Mouse (Mus musculus) limb, embryonic 14.5 days (tissue): ENCODE measurements around the gene Itga10. TPM values are rescaled to one million over a fixed set of nuclear protein-coding genes. Genes with fewer than 3 reads are reported as not detected.

Experiments used
- ATAC-seq: fragments of 200-750 bp; cut with Nextera tagmentation; 2 replicates; pipeline ENCODE4 v1.8.0; 2017; ENCODE audit warnings: low read depth, moderate number of reproducible peaks, moderate TSS enrichment; ENCODE audit not compliant: low FRiP score
- DNase-seq: peaks from one replicate; pipeline ENCODE4 v3.0.0-alpha.2; 2015; ENCODE audit warnings: low spot score
- H3K27ac ChIP-seq: fragments of 300-500 bp; sonication (generic); replicated peaks from 2 replicates; pipeline ENCODE4 v1.5.1; 2014; ENCODE audit warnings: low read depth, mild to moderate bottlenecking, low read length, moderate library complexity, mixed read lengths
- H3K27me3 ChIP-seq: fragments of 300-500 bp; sonication (generic); 2 replicates; pipeline ENCODE4 v1.6.1; 2014; ENCODE audit warnings: low read length, mixed read lengths; ENCODE audit not compliant: control insufficient read depth, insufficient read depth
- H3K36me3 ChIP-seq: fragments of 300-500 bp; sonication (generic); 2 replicates; pipeline ENCODE4 v1.6.1; 2014; ENCODE audit warnings: mild to moderate bottlenecking, low read length, moderate library complexity, mixed read lengths; ENCODE audit not compliant: control insufficient read depth, insufficient read depth
- H3K4me1 ChIP-seq: fragments of 300-500 bp; sonication (generic); 2 replicates; pipeline ENCODE4 v1.6.1; 2014; ENCODE audit warnings: antibody characterized with exemption, low read length, mixed read lengths; ENCODE audit not compliant: control insufficient read depth, insufficient read depth
- H3K4me2 ChIP-seq: fragments of 300-500 bp; sonication (generic); replicated peaks from 2 replicates; pipeline ENCODE4 v1.6.1; 2014; ENCODE audit warnings: low read depth, mild to moderate bottlenecking, low read length, moderate library complexity; ENCODE audit not compliant: severe bottlenecking
- H3K4me3 ChIP-seq: fragments of 300-500 bp; sonication (generic); replicated peaks from 2 replicates; pipeline ENCODE4 v1.5.1; 2014; ENCODE audit warnings: low read length
- H3K9ac ChIP-seq: fragments of 300-500 bp; sonication (generic); 2 replicates; pipeline ENCODE4 v1.6.1; 2014; ENCODE audit warnings: mild to moderate bottlenecking, low read depth, low read length, moderate library complexity; ENCODE audit not compliant: severe bottlenecking
- H3K9me3 ChIP-seq: fragments of 300-500 bp; sonication (generic); 2 replicates; pipeline ENCODE4 v1.6.1; 2016; ENCODE audit warnings: low read length; ENCODE audit not compliant: control insufficient read depth
- POLR2A ChIP-seq: fragments of 200-500 bp; IDR thresholded peaks from 2 replicates; pipeline ENCODE4 v1.8.0; 2012; ENCODE audit warnings: inconsistent platforms, mild to moderate bottlenecking, moderate library complexity, borderline replicate concordance; ENCODE audit not compliant: insufficient read depth, insufficient read length; ENCODE audit errors: extremely low read depth
- WGBS: fragments of 180-500 bp; shearing (Covaris S2); extraction: QIAGEN DNeasy Blood & Tissue Kit; methylation state at CpG from one replicate; pipeline ENCODE4 v1.1.7; 2014; 5-methylcytosine and 5-hydroxymethylcytosine counted together
- polyA plus RNA-seq, 2 experiments: library from polyadenylated mRNA; depleted of rRNA in 1 of 2; stranded (reverse) in 1 of 2; unstranded in 1 of 2; fragments of >200 nt; fragmentation: Nextera tagmentation in 1 of 2; extraction: Ambion mirVana in 1 of 2; gene quantifications; 2 replicates each; pipeline versions ENCODE4 v1.2.1 to v1.2.3; 2012 to 2014

Gene Itga10
- polyA plus RNA-seq, 2 experiments: 3.9 to 25.0 TPM

- no peaks in the 10 kb centered on the region for H3K36me3 ChIP-seq
- no peak overlapping the region for H3K9ac ChIP-seq
- no peak overlapping the region for H3K4me3 ChIP-seq
- no peak overlapping the region for H3K4me2 ChIP-seq
- DNase-seq: no peak
- peaks cover 6% of the 10 kb centered on the region; the same call in 1 of the 2 replicates for H3K4me1 ChIP-seq
- no peak for TF ChIP-seq POLR2A
- no peak for ATAC-seq
- WGBS: 81% methylated on average over 11 of the region's 11 CpGs
- H3K27ac ChIP-seq: no peak overlapping the region
- no peaks in the 10 kb centered on the region for H3K9me3 ChIP-seq
- H3K27me3 ChIP-seq: 0 out of 2 replicates have a peak, but pooled peaks cover 8% of the 10 kb centered on the region
Measured at GRCm38 (mm10) chr3:96688854-96689253, 43.5 kb downstream of the Itga10 start.

GRCm38 (mm10) chr3:96690298-96690697, 44.9 kb downstream of the Itga10 start:
- no peak for TF ChIP-seq POLR2A
- ATAC-seq (no peak), DNase-seq (no peak)
- Histone ChIP-seq H3K4me3 (no peak overlapping the region), H3K36me3 (no peaks in the 10 kb centered on the region), H3K9me3 (no peaks in the 10 kb centered on the region), H3K27ac (no peak overlapping the region), H3K4me2 (no peak overlapping the region), H3K9ac (no peak overlapping the region), H3K27me3 (no peaks in the 10 kb centered on the region), H3K4me1 (0 out of 2 replicates have a peak, but pooled peaks cover 2% of the 10 kb centered on the region)
- 49% methylated on average over 3 of the region's 3 CpGs for WGBS

GRCm38 (mm10) chr3:96692506-96692905, 47.1 kb downstream of the Itga10 start:
- Histone ChIP-seq H3K4me2 (no peak overlapping the region), H3K27ac (no peak overlapping the region), H3K9ac (no peak overlapping the region), H3K4me1 (peaks cover 6% of the 10 kb centered on the region), H3K4me3 (no peak overlapping the region), H3K36me3 (no peaks in the 10 kb centered on the region), H3K9me3 (no peaks in the 10 kb centered on the region), H3K27me3 (no peaks in the 10 kb centered on the region)
- TF ChIP-seq POLR2A: no peak
- WGBS: 14% methylated on average over 3 of the region's 3 CpGs
- DNase-seq: no peak
- ATAC-seq: no peak

GRCm38 (mm10) chr3:96693579-96693978, 48.2 kb downstream of the Itga10 start:
- WGBS: 86% methylated on average over 1 of the region's 1 CpGs
- Histone ChIP-seq H3K4me1 (peaks cover 12% of the 10 kb centered on the region), H3K4me2 (no peak overlapping the region), H3K27ac (no peak overlapping the region), H3K9me3 (no peaks in the 10 kb centered on the region), H3K36me3 (no peaks in the 10 kb centered on the region), H3K9ac (no peak overlapping the region), H3K27me3 (no peaks in the 10 kb centered on the region), H3K4me3 (no peak overlapping the region)
- no peak for ATAC-seq
- no peak for DNase-seq
- no peak for TF ChIP-seq POLR2A

- peak within 1 kb of the TSS; percentile 72 for H3K4me2 ChIP-seq
- H3K27me3 ChIP-seq: no peaks in the 10 kb centered on the region
- DNase-seq (peak; percentile 88), ATAC-seq (peak; percentile 85)
- peak within 1 kb of the TSS; percentile 81 for H3K4me3 ChIP-seq
- H3K36me3 ChIP-seq: peaks cover 20% of the 10 kb centered on the region
- H3K9ac ChIP-seq: peak within 1 kb of the TSS; percentile 79
- H3K9me3 ChIP-seq: no peaks in the 10 kb centered on the region
- TF ChIP-seq POLR2A: 0 out of 2 replicates have a peak, but pooled peaks have one; percentile 70
- WGBS: under 1% methylated on average over 35 of the region's 35 CpGs
- H3K4me1 ChIP-seq: peaks cover 14% of the 10 kb centered on the region
- peak within 1 kb of the TSS; percentile 91 for H3K27ac ChIP-seq
Measured at GRCm38 (mm10) chr3:96696198-96696765, 50.9 kb downstream of the Itga10 start, which contains the start of gene Pias3. TSS of gene Pias3 (plus strand) at chr3:96696384.
